Mouse (Mus musculus): Measurements from ENCODE around the gene Atp8a2. TPM values are rescaled to one million over a fixed set of nuclear protein-coding genes. Genes with fewer than 3 reads are reported as not detected.

Gene Atp8a2
- polyA plus RNA-seq (2015; fragmentation: Nextera tagmentation; extraction: Ambion mirVana), result 0.59 and 0.84 TPM in 2 replicates

DNA sequence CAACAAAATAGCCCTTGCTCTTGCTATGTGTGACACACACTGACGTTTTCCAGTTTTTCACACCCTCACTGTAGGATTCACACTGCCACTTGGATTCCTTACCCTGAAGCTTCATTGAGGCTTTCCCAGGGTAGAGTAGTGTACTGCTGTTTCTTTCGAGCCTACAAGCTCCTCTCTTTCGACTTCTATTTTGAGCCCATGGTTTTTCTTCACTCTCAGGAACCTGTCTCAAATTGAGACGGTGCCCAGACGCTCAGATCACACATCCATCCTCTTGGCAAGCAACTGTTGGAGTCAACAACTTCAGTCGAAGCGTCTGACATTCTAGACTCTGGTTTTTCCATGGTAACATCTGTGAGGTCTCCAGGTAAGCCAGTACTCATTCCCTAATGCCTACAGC, at the start of gene Atp8a2:
Gene Atp8a2 (minus strand): TSS at position 296 of the 400 bp plus-strand sequence.
- no peaks in the 10 kb centered on the region for H3K9me3 ChIP-seq (replicated peaks; ENCODE audit: low read length)
- no peaks in the 10 kb centered on the region for H3K27me3 ChIP-seq (ENCODE audit: insufficient read depth, low read length)
- no peak within 1 kb of the TSS for H3K4me2 ChIP-seq (ENCODE audit: low read length)
- 74% methylated on average over 7 of the region's 7 CpGs for WGBS
- H3K36me3 ChIP-seq (ENCODE audit: insufficient read depth, low read length), result no peaks in the 10 kb centered on the region
- no peak within 1 kb of the TSS for H3K27ac ChIP-seq
- no peak within 1 kb of the TSS for H3K4me3 ChIP-seq (replicated peaks; ENCODE audit: low read depth, low read length)
- no peak within 1 kb of the TSS for H3K9ac ChIP-seq (ENCODE audit: low read depth, low read length)
- H3K4me1 ChIP-seq (replicated peaks; ENCODE audit: insufficient read depth, low read length), result no peaks in the 10 kb centered on the region
- DNase-seq (ENCODE audit: low spot score) (no peak), ATAC-seq (replicated peaks; ENCODE audit: low FRiP score, low read depth) (no peak)
- TF ChIP-seq CTCF (IDR thresholded peaks at IDR 0.05; ENCODE audit: low read depth), result no peak

GRCm38 (mm10) chr14:60238551-60238950, 41.6 kb upstream of the Atp8a2 start:
- Histone ChIP-seq H3K4me1 (replicated peaks; ENCODE audit: insufficient read depth, low read length) (no peaks in the 10 kb centered on the region), H3K9me3 (replicated peaks; ENCODE audit: low read length) (no peaks in the 10 kb centered on the region), H3K9ac (ENCODE audit: low read depth, low read length) (no peak overlapping the region), H3K27ac (no peak overlapping the region), H3K27me3 (ENCODE audit: insufficient read depth, low read length) (no peaks in the 10 kb centered on the region), H3K4me2 (ENCODE audit: low read length) (no peak overlapping the region), H3K36me3 (ENCODE audit: insufficient read depth, low read length) (peaks cover 24% of the 10 kb centered on the region), H3K4me3 (replicated peaks; ENCODE audit: low read depth, low read length) (no peak overlapping the region)
- 83% methylated on average over 3 of the region's 3 CpGs for WGBS
- no peak for TF ChIP-seq CTCF (IDR thresholded peaks at IDR 0.05; ENCODE audit: low read depth)
- ATAC-seq (replicated peaks; ENCODE audit: low FRiP score, low read depth) (no peak), DNase-seq (ENCODE audit: low spot score) (no peak)

DNA sequence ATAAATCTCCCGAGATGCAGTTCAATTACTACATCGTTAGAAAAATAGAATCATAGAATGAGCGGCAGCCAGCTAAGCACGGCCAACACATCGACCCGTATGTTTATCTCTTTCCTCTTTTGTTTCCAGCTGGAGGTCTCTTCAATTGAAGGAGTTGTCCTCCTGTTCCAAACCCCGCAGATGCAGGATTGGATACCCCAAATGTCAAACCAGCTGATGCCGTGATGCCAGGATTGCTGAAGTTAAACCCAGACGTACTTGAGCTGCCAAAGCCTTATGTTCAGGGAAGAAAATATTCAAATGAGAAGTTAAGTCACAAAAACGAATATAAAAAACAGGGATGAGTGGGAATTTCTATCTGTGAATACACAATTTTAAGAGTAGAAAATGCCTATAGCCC, 22.9 kb upstream of the Atp8a2 start:
- no peak for TF ChIP-seq CTCF (IDR thresholded peaks at IDR 0.05; ENCODE audit: low read depth)
- 88% methylated on average over 10 of the region's 10 CpGs for WGBS
- no peak overlapping the region for H3K4me3 ChIP-seq (replicated peaks; ENCODE audit: low read depth, low read length)
- H3K4me2 ChIP-seq (ENCODE audit: low read length), result no peak overlapping the region
- H3K27me3 ChIP-seq (ENCODE audit: insufficient read depth, low read length), result no peaks in the 10 kb centered on the region
- no peaks in the 10 kb centered on the region for H3K9me3 ChIP-seq (replicated peaks; ENCODE audit: low read length)
- DNase-seq (ENCODE audit: low spot score) (no peak), ATAC-seq (replicated peaks; ENCODE audit: low FRiP score, low read depth) (no peak)
- H3K36me3 ChIP-seq (ENCODE audit: insufficient read depth, low read length), result peaks cover 18% of the 10 kb centered on the region; the same call in 1 of the 2 replicates
- H3K9ac ChIP-seq (ENCODE audit: low read depth, low read length), result no peak overlapping the region
- H3K4me1 ChIP-seq (replicated peaks; ENCODE audit: insufficient read depth, low read length), result no peaks in the 10 kb centered on the region
- no peak overlapping the region for H3K27ac ChIP-seq

- WGBS, result 95% methylated on average over 4 of the region's 4 CpGs
- no peak for TF ChIP-seq CTCF (IDR thresholded peaks at IDR 0.05; ENCODE audit: low read depth)
- Histone ChIP-seq H3K27me3 (ENCODE audit: insufficient read depth, low read length) (no peaks in the 10 kb centered on the region), H3K4me2 (ENCODE audit: low read length) (no peak overlapping the region), H3K36me3 (ENCODE audit: insufficient read depth, low read length) (peaks cover 14% of the 10 kb centered on the region; the same call in 1 of the 2 replicates), H3K4me3 (replicated peaks; ENCODE audit: low read depth, low read length) (no peak overlapping the region), H3K9me3 (replicated peaks; ENCODE audit: low read length) (no peaks in the 10 kb centered on the region), H3K9ac (ENCODE audit: low read depth, low read length) (no peak overlapping the region), H3K27ac (no peak overlapping the region), H3K4me1 (replicated peaks; ENCODE audit: insufficient read depth, low read length) (no peaks in the 10 kb centered on the region)
- no peak for ATAC-seq (replicated peaks; ENCODE audit: low FRiP score, low read depth)
- no peak for DNase-seq (ENCODE audit: low spot score)
These were observed 20.6 kb upstream of the Atp8a2 start for GRCm38 (mm10) chr14:60217616-60218015.

GRCm38 (mm10) chr14:60216125-60216524, 19.1 kb upstream of the Atp8a2 start:
- Histone ChIP-seq H3K4me2 (ENCODE audit: low read length) (no peak overlapping the region), H3K9ac (ENCODE audit: low read depth, low read length) (no peak overlapping the region), H3K4me3 (replicated peaks; ENCODE audit: low read depth, low read length) (no peak overlapping the region), H3K4me1 (replicated peaks; ENCODE audit: insufficient read depth, low read length) (no peaks in the 10 kb centered on the region), H3K36me3 (ENCODE audit: insufficient read depth, low read length) (peaks cover 10% of the 10 kb centered on the region; the same call in 1 of the 2 replicates), H3K9me3 (replicated peaks; ENCODE audit: low read length) (no peaks in the 10 kb centered on the region), H3K27ac (no peak overlapping the region), H3K27me3 (ENCODE audit: insufficient read depth, low read length) (no peaks in the 10 kb centered on the region)
- WGBS, result 89% methylated on average over 1 of the region's 1 CpGs
- ATAC-seq (replicated peaks; ENCODE audit: low FRiP score, low read depth), result no peak
- no peak for TF ChIP-seq CTCF (IDR thresholded peaks at IDR 0.05; ENCODE audit: low read depth)
- DNase-seq (ENCODE audit: low spot score), result no peak

- H3K9ac ChIP-seq (ENCODE audit: low read depth, low read length), result no peak overlapping the region
- no peak for TF ChIP-seq CTCF (IDR thresholded peaks at IDR 0.05; ENCODE audit: low read depth)
- H3K4me1 ChIP-seq (replicated peaks; ENCODE audit: insufficient read depth, low read length), result no peaks in the 10 kb centered on the region
- H3K4me3 ChIP-seq (replicated peaks; ENCODE audit: low read depth, low read length), result no peak overlapping the region
- H3K27me3 ChIP-seq (ENCODE audit: insufficient read depth, low read length), result no peaks in the 10 kb centered on the region
- DNase-seq (ENCODE audit: low spot score) (no peak), ATAC-seq (replicated peaks; ENCODE audit: low FRiP score, low read depth) (no peak)
- no peaks in the 10 kb centered on the region for H3K9me3 ChIP-seq (replicated peaks; ENCODE audit: low read length)
- WGBS, result 86% methylated on average over 3 of the region's 3 CpGs
- H3K4me2 ChIP-seq (ENCODE audit: low read length), result no peak overlapping the region
- H3K27ac ChIP-seq, result no peak overlapping the region
- H3K36me3 ChIP-seq (ENCODE audit: insufficient read depth, low read length), result peaks cover 6% of the 10 kb centered on the region; the same call in 1 of the 2 replicates
These were observed 18.0 kb upstream of the Atp8a2 start for GRCm38 (mm10) chr14:60215000-60215399.

DNA sequence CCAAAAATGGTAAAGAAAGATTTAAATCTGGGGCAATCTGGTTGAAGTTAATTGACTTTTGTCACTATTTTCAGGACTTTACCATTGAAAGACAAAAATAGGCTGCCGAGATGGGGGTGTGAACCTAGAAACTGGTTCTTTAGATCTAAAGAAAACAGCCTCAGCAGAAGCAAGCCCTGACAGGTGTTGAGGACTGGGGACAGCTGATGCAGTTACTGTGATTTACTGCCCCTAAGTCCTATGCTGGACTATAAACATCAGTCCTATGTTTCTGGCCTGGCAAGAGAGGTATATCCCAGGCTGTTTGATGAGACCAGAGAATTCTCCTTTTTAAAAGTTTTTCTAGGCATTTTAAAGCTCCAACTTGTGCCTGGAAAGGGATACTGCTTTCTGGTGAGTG, 17.1 kb upstream of the Atp8a2 start:
- 35% methylated on average over 1 of the region's 1 CpGs for WGBS
- Histone ChIP-seq H3K27ac (no peak overlapping the region), H3K9me3 (replicated peaks; ENCODE audit: low read length) (no peaks in the 10 kb centered on the region), H3K4me2 (ENCODE audit: low read length) (no peak overlapping the region), H3K9ac (ENCODE audit: low read depth, low read length) (no peak overlapping the region), H3K27me3 (ENCODE audit: insufficient read depth, low read length) (no peaks in the 10 kb centered on the region), H3K4me3 (replicated peaks; ENCODE audit: low read depth, low read length) (no peak overlapping the region), H3K4me1 (replicated peaks; ENCODE audit: insufficient read depth, low read length) (no peaks in the 10 kb centered on the region), H3K36me3 (ENCODE audit: insufficient read depth, low read length) (peaks cover 6% of the 10 kb centered on the region; the same call in 1 of the 2 replicates)
- ATAC-seq (replicated peaks; ENCODE audit: low FRiP score, low read depth) (no peak), DNase-seq (ENCODE audit: low spot score) (no peak)
- no peak for TF ChIP-seq CTCF (IDR thresholded peaks at IDR 0.05; ENCODE audit: low read depth)

All from kidney, postnatal 0 days (tissue).